9 mouse cellular contexts compared by ENCODE assay signal in genomic region chr7:125772961-125773571, GRCm38 (mm10).
DNase-seq lines count a peak whose midpoint lies in the region; ATAC-seq and TF ChIP-seq lines count a peak whose summit lies in the region.
"Had no signal": no experiment of that assay in that cellular context is flagged by ENCODE, and none has a peak within 500 bp of the region (broad histone marks: within the 10 kb centered on the region; RNA-seq: fewer than 3 reads in every experiment).

No protein-coding gene starts in this region.

- H3K9me3 ChIP-seq in heart, embryonic 14.5 days (ENCODE audit: control insufficient read depth, low read length): no peaks in the 10 kb centered on the region
- no peaks in the 10 kb centered on the region for H3K9me3 ChIP-seq in hindbrain, postnatal 0 days (ENCODE audit: low read length)

- H3K27ac ChIP-seq in heart, embryonic 14.5 days (replicated peaks in 1 of 2; ENCODE audit: control insufficient read depth in 1 of 2, insufficient read depth in 1 of 2, low read depth in 2 of 2, low read length in 2 of 2): peak overlapping the region; percentile 36 to 56
- H3K27ac ChIP-seq in hindbrain, postnatal 0 days: peak overlapping the region; percentile 64

- WGBS in heart, embryonic 14.5 days: 42% methylated on average over 13 of the region's 13 CpGs
- 44% methylated on average over 13 of the region's 13 CpGs for WGBS in hindbrain, postnatal 0 days

- no peak for TF ChIP-seq CTCF in hindbrain, postnatal 0 days (IDR thresholded peaks at IDR 0.05; ENCODE audit: low read depth)

- peaks cover 19% of the 10 kb centered on the region; the same call in 1 of the 2 replicates for H3K36me3 ChIP-seq in heart, embryonic 14.5 days (ENCODE audit: control insufficient read depth, insufficient read depth, low read length)
- peaks cover 8% of the 10 kb centered on the region; the same call in 1 of the 2 replicates for H3K36me3 ChIP-seq in hindbrain, postnatal 0 days (ENCODE audit: insufficient read depth, low read length)

- H3K4me2 ChIP-seq in heart, embryonic 14.5 days (ENCODE audit: low read length): no peak overlapping the region
- H3K4me2 ChIP-seq in hindbrain, postnatal 0 days (ENCODE audit: low read depth, low read length): no peak overlapping the region

- ATAC-seq in heart, embryonic 14.5 days (ENCODE audit: insufficient number of reproducible peaks, insufficient read depth, low FRiP score, low read depth): no peak
- ATAC-seq in hindbrain, postnatal 0 days: peak; percentile 61
- no peak for ATAC-seq in granulocyte monocyte progenitor cell, adult 5-6 weeks (replicated peaks; ENCODE audit: poor library complexity, severe bottlenecking)

- peaks cover 10 to 18% of the 10 kb centered on the region in 2 experiments for H3K4me1 ChIP-seq in heart, embryonic 14.5 days (ENCODE audit: control insufficient read depth in 2 of 2, insufficient read depth in 2 of 2, low read length in 2 of 2)
- peaks cover 7% of the 10 kb centered on the region; the same call in 1 of the 2 replicates for H3K4me1 ChIP-seq in hindbrain, postnatal 0 days (ENCODE audit: insufficient read depth, low read length)

- H3K27me3 ChIP-seq in heart, embryonic 14.5 days (ENCODE audit: control insufficient read depth, insufficient read depth, low read length): no peaks in the 10 kb centered on the region
- no peaks in the 10 kb centered on the region for H3K27me3 ChIP-seq in hindbrain, postnatal 0 days (ENCODE audit: insufficient read depth, low read length)

- no peak overlapping the region; the same call in 1 of the 2 replicates for H3K9ac ChIP-seq in heart, embryonic 14.5 days (ENCODE audit: low read length)
- H3K9ac ChIP-seq in hindbrain, postnatal 0 days (replicated peaks; ENCODE audit: low read length): no peak overlapping the region

- DNase-seq in heart, adult 8-10 months (ENCODE audit: low spot score): no peak
- peak; percentile 54 for DNase-seq in cerebellum, adult 8-10 months
- DNase-seq in hindbrain, postnatal 0 days (ENCODE audit: low spot score): peak; percentile 58
- peak; percentile 64 for DNase-seq in lung, postnatal 25 days (ENCODE audit: low spot score)
- DNase-seq in T-cell, adult 2 months (ENCODE audit: low spot score): no peak
- no peak for DNase-seq in natural killer cell, adult 2 months (ENCODE audit: low spot score in 2 of 2)
- DNase-seq: thymus, adult 2 months had no signal

- no peak overlapping the region for H3K4me3 ChIP-seq in heart, embryonic 14.5 days (ENCODE audit: control insufficient read depth in 1 of 2, insufficient read depth in 1 of 2, low read depth in 1 of 2, low read length in 2 of 2)
- no peak overlapping the region for H3K4me3 ChIP-seq in hindbrain, postnatal 0 days (ENCODE audit: low read length)

Comparison
In these comparisons a context has a peak if more than half of its experiments do, and no peak if none do; other contexts are left out.
1. DNase-seq: peak in cerebellum, adult 8-10 months (single experiment), hindbrain, postnatal 0 days (single experiment) and lung, postnatal 25 days (single experiment); none in heart, adult 8-10 months (single experiment), T-cell, adult 2 months (single experiment) and natural killer cell, adult 2 months (0 of 2).